In the genomic region with DNA sequence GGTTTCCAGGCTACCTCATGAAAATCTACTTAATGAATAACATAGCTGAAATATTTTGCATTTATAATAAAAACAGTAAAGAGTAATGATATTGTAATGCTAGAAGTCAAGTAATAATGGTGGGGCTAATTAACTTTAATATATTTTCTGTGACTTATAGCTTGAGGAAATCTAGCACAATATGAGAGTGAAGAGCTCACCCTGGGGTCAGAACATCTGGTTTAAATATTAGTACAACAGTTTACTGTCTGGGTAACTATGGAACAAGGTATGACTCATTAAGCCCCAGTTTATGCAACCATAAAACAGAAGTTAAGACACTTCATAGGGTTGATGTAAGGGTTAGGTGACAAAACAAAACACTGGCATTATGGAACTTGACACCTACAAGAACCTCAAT, we compare ENCODE assay signal across 23 mouse cellular contexts.
DNase-seq lines count a peak whose midpoint lies in the region; ATAC-seq and TF ChIP-seq lines count a peak whose summit lies in the region.
"Had no signal": no experiment of that assay in that cellular context is flagged by ENCODE, and none has a peak within 500 bp of the region (broad histone marks: within the 10 kb centered on the region; RNA-seq: fewer than 3 reads in every experiment).

No protein-coding gene starts in this region.

- ATAC-seq in limb, embryonic 11.5 days (ENCODE audit: insufficient number of reproducible peaks, low FRiP score, low TSS enrichment, low read depth), result peak; percentile 77; the same call in 1 of the 2 replicates
- peak; percentile 86 for ATAC-seq in limb, embryonic 12.5 days (ENCODE audit: insufficient number of reproducible peaks, insufficient read depth, low FRiP score, low TSS enrichment, low read depth)
- peak; percentile 60 for ATAC-seq in limb, embryonic 14.5 days (ENCODE audit: low FRiP score, low read depth)
- ATAC-seq: forebrain, embryonic 14.5 days; forebrain, embryonic 16.5 days had no signal

- H3K9me3 ChIP-seq in limb, embryonic 11.5 days (ENCODE audit: control insufficient read depth, low read length), result no peaks in the 10 kb centered on the region
- H3K9me3 ChIP-seq in limb, embryonic 10.5 days (replicated peaks), result no peaks in the 10 kb centered on the region
- peaks cover 6% of the 10 kb centered on the region; the same call in 1 of the 2 replicates for H3K9me3 ChIP-seq in limb, embryonic 12.5 days
- H3K9me3 ChIP-seq in limb, embryonic 14.5 days (ENCODE audit: control insufficient read depth, low read length), result 0 out of 2 replicates have a peak, but pooled peaks cover 3% of the 10 kb centered on the region
- H3K9me3 ChIP-seq: embryonic facial prominence, embryonic 13.5 days; embryonic facial prominence, embryonic 15.5 days; forebrain, embryonic 10.5 days; forebrain, embryonic 12.5 days had no signal

- H3K27me3 ChIP-seq in limb, embryonic 11.5 days (ENCODE audit: control insufficient read depth, insufficient read depth, low read length), result no peaks in the 10 kb centered on the region
- no peaks in the 10 kb centered on the region for H3K27me3 ChIP-seq in limb, embryonic 10.5 days (ENCODE audit: low read depth, poor library complexity, severe bottlenecking)
- no peaks in the 10 kb centered on the region for H3K27me3 ChIP-seq in limb, embryonic 12.5 days
- H3K27me3 ChIP-seq in limb, embryonic 14.5 days (ENCODE audit: control insufficient read depth, insufficient read depth, low read length), result no peaks in the 10 kb centered on the region
- H3K27me3 ChIP-seq in thymus, adult 2 months (ENCODE audit: control insufficient read depth, insufficient read depth, low read length), result no peaks in the 10 kb centered on the region
- H3K27me3 ChIP-seq: embryonic facial prominence, embryonic 13.5 days; embryonic facial prominence, embryonic 15.5 days; forebrain, embryonic 12.5 days had no signal

- TF ChIP-seq CTCF in thymus, adult 2 months (IDR thresholded peaks at IDR 0.05; ENCODE audit: borderline replicate concordance, control insufficient read depth, extremely low read depth, insufficient read depth, low read length, poor library complexity), result no peak

- no peak for TF ChIP-seq POLR2A in limb, embryonic 14.5 days (IDR thresholded peaks at IDR 0.05; ENCODE audit: borderline replicate concordance, extremely low read depth, insufficient read depth, insufficient read length)
- no peak for TF ChIP-seq POLR2A in thymus, adult 2 months (IDR thresholded peaks at IDR 0.05; ENCODE audit: control insufficient read depth, extremely low read depth, insufficient read depth, low read length, poor library complexity)

- H3K9ac ChIP-seq in limb, embryonic 11.5 days (ENCODE audit: low read length), result no peak overlapping the region
- no peak overlapping the region for H3K9ac ChIP-seq in limb, embryonic 12.5 days (replicated peaks)
- H3K9ac ChIP-seq in limb, embryonic 14.5 days (ENCODE audit: low read depth, low read length, severe bottlenecking), result no peak overlapping the region
- H3K9ac ChIP-seq: embryonic facial prominence, embryonic 13.5 days; embryonic facial prominence, embryonic 15.5 days; forebrain, embryonic 12.5 days had no signal

- DNase-seq in limb, embryonic 11.5 days (ENCODE audit: low spot score), result no peak
- DNase-seq in limb, embryonic 10.5 days (ENCODE audit: low spot score), result no peak
- no peak for DNase-seq in limb, embryonic 14.5 days (ENCODE audit: low spot score)
- DNase-seq in left cerebral cortex, postnatal 10 days (ENCODE audit: extremely low spot score in 1 of 2, low spot score in 2 of 2), result no peak
- DNase-seq in spleen, postnatal 14 days (ENCODE audit: low spot score in 2 of 2), result no peak
- no peak for DNase-seq in thymus, adult 2 months
- DNase-seq: adrenal gland, adult 2 months; adrenal gland, postnatal 14 days; adrenal gland, postnatal 36 days; cerebellum, adult 11-12 months; cerebellum, adult 2 months; cerebellum, adult 9-10 months; cerebellum, postnatal 14 days; cerebellum, postnatal 36 days; embryo, embryonic 11 days had no signal

- H3K27ac ChIP-seq in limb, embryonic 11.5 days (replicated peaks; ENCODE audit: low read depth, low read length), result no peak overlapping the region
- H3K27ac ChIP-seq in limb, embryonic 10.5 days, result no peak overlapping the region
- no peak overlapping the region for H3K27ac ChIP-seq in limb, embryonic 12.5 days
- no peak overlapping the region for H3K27ac ChIP-seq in limb, embryonic 14.5 days (replicated peaks; ENCODE audit: low read depth, low read length)
- no peak overlapping the region for H3K27ac ChIP-seq in thymus, adult 2 months (ENCODE audit: control insufficient read depth, insufficient read depth, low read length)
- H3K27ac ChIP-seq: embryonic facial prominence, embryonic 13.5 days; embryonic facial prominence, embryonic 15.5 days; forebrain, embryonic 10.5 days; forebrain, embryonic 12.5 days had no signal

- H3K36me3 ChIP-seq in limb, embryonic 11.5 days (ENCODE audit: control insufficient read depth, insufficient read depth, low read length), result no peaks in the 10 kb centered on the region
- no peaks in the 10 kb centered on the region for H3K36me3 ChIP-seq in limb, embryonic 10.5 days
- no peaks in the 10 kb centered on the region for H3K36me3 ChIP-seq in limb, embryonic 12.5 days
- H3K36me3 ChIP-seq in limb, embryonic 14.5 days (ENCODE audit: control insufficient read depth, insufficient read depth, low read length), result no peaks in the 10 kb centered on the region
- H3K36me3 ChIP-seq in thymus, adult 2 months (ENCODE audit: control insufficient read depth, insufficient read depth, low read length), result no peaks in the 10 kb centered on the region
- H3K36me3 ChIP-seq: embryonic facial prominence, embryonic 13.5 days; embryonic facial prominence, embryonic 15.5 days; forebrain, embryonic 10.5 days; forebrain, embryonic 12.5 days had no signal

- H3K4me3 ChIP-seq in limb, embryonic 11.5 days (ENCODE audit: low read depth, low read length), result no peak overlapping the region
- no peak overlapping the region for H3K4me3 ChIP-seq in limb, embryonic 10.5 days
- H3K4me3 ChIP-seq in limb, embryonic 12.5 days (replicated peaks), result no peak overlapping the region
- no peak overlapping the region for H3K4me3 ChIP-seq in limb, embryonic 14.5 days (replicated peaks; ENCODE audit: low read length)
- no peak overlapping the region for H3K4me3 ChIP-seq in thymus, adult 2 months (ENCODE audit: control insufficient read depth, insufficient read depth, low read length)
- H3K4me3 ChIP-seq: embryonic facial prominence, embryonic 13.5 days; embryonic facial prominence, embryonic 15.5 days; erythroblast, embryonic 14.5 days; forebrain, embryonic 10.5 days; forebrain, embryonic 12.5 days had no signal

- no peaks in the 10 kb centered on the region for H3K4me1 ChIP-seq in limb, embryonic 11.5 days (ENCODE audit: control insufficient read depth, insufficient read depth, low read length)
- H3K4me1 ChIP-seq in limb, embryonic 10.5 days, result no peaks in the 10 kb centered on the region
- H3K4me1 ChIP-seq in limb, embryonic 12.5 days (replicated peaks), result no peaks in the 10 kb centered on the region
- peaks cover 6% of the 10 kb centered on the region; the same call in 1 of the 2 replicates for H3K4me1 ChIP-seq in limb, embryonic 14.5 days (ENCODE audit: control insufficient read depth, insufficient read depth, low read length)
- no peaks in the 10 kb centered on the region for H3K4me1 ChIP-seq in thymus, adult 2 months (replicated peaks; ENCODE audit: control insufficient read depth, insufficient read depth, low read length)
- H3K4me1 ChIP-seq: embryonic facial prominence, embryonic 13.5 days; embryonic facial prominence, embryonic 15.5 days; forebrain, embryonic 10.5 days; forebrain, embryonic 12.5 days had no signal

- intact Hi-C loops in left cerebral cortex, postnatal 10 days (cut with DNase I), result no loop called here

- no peak overlapping the region for H3K4me2 ChIP-seq in limb, embryonic 11.5 days (ENCODE audit: low read depth, severe bottlenecking)
- no peak overlapping the region for H3K4me2 ChIP-seq in limb, embryonic 12.5 days
- no peak overlapping the region for H3K4me2 ChIP-seq in limb, embryonic 14.5 days (replicated peaks; ENCODE audit: low read depth, low read length, severe bottlenecking)
- H3K4me2 ChIP-seq: embryonic facial prominence, embryonic 13.5 days; embryonic facial prominence, embryonic 15.5 days; forebrain, embryonic 12.5 days had no signal
